Mouse (Mus musculus): ENCODE results near the gene Lpxn.

Gene Lpxn

DNA sequence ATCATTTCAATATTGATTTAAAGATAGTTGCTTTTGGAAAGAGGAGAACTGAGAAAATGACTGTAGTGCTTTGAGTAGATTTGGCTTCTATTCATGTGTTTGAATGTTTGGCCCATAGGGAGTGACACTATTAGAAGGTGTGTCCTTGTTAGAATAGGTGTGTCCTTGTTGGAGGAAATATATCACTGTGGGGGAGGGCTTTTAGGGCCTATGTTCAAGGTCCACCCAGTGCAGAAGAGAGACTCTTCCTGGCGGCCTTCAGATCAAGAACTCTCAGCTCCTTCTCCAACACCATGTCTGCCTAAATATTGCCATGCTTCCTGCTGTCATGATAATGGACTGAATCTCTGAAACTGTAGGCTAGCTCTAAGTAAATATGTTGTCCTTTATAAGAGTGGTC, 8.2 kb downstream of the Lpxn start:
- DNase-seq (ENCODE audit: extremely low spot score) = no peak

DNA sequence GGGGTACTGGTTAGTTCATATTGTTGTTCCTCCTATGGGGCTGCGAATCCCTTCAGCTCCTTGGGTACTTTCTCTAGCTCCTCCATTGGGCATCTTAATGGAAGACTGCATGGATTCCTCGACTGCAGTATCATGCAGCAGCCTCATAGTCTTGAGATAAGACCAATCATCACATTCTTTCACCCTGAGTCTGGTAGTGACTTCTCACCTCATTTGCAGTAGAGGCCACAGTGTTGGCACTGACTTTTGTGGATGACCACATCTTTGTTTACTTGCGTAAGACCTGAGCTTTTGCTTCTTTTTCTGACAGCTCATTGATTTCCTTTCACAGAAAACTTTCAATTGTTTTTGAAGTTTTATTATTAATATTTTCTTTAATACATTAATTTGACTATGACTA, 9.7 kb downstream of the Lpxn start:
- DNase-seq (ENCODE audit: extremely low spot score) = no peak

DNA sequence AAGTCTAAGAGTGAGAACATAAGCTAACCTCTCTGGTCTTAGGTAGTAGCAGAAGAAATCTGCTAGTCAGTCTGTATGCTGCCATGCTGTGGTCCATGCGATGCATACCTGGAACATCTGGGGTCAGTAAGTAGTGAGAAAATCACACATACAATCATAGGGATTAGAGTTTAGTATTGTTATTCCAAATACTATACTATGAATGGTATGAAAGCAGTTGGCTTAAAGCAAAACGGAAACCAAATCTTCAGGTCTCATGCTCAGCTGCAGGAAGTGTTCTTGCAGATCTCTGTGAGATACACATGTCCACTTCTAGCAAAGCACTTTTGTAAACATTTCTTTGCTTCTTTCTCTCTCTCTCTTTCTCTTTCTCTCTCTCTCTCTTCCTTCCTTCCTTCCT, 10.2 kb downstream of the Lpxn start:
- DNase-seq (ENCODE audit: extremely low spot score) = no peak

DNA sequence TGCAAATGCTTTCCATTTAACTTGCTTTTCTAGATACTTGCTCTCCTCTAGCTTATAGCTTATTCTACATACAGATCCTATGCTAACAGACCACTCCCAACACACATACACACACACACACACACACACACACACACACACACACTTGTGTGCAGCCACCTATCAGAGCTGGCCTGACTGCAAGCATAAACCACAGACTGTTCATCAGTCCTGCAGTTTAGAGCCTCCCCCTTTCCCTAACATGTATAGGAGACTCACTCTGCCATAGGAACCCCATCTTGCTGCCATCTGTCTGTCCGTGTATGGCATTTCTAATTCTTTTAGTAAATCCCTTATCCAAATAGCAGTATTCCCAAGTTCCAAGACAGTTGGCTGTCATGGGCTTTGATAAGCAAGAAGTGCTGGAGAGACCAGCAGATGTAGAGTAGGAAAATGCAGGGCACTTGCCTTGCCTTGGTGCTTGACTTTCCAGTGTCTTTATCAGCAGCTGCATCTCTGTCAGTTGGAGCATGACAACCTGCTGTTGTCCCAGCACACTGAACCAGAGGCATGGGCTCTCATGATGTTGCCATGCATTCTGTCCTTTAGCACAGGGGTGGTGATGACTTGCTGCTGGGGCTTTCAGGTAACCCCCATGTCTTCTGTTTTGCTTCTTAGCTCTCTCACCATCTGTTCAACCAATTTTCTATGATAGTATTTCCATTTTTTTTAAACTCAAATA, 16.8 kb downstream of the Lpxn start:
- DNase-seq (ENCODE audit: extremely low spot score) = no peak

DNA sequence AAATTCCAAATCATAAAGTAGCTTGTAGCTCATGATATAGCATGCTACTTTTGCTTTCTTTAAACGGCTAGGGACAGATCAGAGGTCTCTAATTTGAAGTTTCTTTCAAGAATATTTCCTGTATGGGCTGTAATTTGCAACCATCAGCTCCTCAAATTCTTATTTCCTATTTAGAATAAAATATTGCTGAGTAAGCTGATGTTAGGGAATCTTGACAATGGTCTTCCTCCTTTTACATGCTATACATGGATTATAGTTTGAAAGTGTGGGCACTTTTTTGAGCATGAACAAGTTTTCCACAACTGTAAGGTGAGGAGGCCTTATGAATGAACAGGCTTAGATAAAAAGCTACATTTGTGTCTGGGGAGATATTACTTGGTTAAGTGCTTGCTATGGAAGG, 17.9 kb downstream of the Lpxn start:
- DNase-seq (ENCODE audit: extremely low spot score) = no peak

DNA sequence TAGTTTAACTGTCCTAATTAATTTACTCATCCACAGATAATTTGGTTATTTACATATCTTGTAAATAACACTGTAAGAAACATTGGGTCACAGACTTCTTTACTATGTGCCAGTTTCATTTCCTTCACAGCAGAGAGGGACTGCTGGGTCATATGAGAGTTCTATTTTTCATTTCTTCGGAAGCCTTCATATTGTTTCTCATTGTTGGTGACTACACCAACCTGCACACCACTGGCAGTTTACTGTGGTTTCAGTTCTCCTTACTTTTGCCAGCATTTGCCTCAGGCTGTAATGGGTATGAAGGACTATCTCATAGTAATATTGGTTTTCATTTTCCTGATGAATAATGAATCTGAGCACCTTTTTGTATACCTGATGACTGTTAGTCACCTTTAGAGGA, 22.5 kb downstream of the Lpxn start:
- DNase-seq (ENCODE audit: extremely low spot score) = no peak

DNA sequence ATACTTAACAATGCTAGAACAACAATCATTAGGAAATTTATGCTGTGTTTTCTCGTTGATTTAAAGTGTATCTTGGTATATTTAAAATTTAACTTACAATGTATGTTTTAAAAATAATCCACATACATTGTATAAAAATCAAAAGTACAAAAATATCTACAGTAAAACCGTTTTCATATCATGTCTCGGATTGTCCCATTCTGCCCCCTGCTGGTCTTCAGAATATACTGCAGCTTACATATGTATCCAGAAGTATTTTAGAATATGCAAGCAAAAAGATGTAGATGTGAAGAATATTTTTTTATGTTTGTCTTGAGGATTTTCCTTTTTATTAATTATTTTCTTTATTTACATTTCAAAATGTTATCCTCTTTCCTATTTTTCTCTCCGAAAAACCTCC, 24.4 kb downstream of the Lpxn start:
- no peak for DNase-seq (ENCODE audit: extremely low spot score)

DNA sequence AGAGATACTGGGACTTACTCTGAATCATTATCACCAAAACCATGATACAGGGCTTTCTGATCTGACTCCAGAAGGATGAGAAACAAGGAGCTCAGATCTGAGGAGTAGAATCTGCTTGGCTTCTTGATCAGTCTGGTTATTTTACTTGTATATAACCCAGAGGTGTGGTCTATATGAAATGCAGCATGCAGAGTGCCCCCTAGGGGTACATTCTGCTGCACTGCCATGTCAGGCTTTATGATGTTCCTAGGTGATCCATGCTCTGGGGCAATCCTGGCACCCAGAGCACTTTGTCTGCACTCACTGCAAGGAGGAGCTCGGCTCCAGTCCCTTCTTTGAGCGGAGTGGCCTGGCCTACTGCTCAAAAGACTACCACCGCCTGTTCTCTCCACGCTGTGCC, 28.6 kb downstream of the Lpxn start:
- DNase-seq (ENCODE audit: extremely low spot score) = no peak

DNA sequence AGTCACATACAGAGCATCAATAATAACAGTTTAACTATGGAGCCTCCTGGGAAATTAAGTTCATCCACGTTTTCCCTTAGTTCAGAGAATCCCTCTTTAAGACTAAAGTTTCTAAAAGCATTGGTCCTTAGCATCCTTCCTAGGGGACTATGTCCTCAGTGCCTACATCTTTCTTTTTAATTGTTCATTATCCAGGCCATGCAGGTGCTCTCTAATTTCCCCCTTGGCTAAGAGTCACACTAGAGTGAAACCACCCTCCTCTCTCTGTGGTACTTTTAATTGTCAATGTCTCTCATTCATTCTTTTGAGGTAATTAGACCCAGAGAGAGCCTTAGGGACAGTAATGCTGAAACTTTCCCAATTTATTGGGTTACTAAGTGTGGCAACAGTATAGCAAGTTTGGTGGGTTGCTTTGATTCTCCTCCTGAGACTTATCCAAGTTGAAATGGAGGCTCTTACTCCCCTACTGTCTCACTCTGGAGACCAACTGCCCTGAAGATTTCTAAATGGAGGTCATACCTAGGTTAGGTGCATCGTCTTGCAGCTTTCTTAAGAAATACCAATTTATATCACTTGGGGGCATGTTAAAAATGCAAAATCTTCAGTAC, 34.9 kb downstream of the Lpxn start:
- no peak for DNase-seq (ENCODE audit: extremely low spot score)

DNA sequence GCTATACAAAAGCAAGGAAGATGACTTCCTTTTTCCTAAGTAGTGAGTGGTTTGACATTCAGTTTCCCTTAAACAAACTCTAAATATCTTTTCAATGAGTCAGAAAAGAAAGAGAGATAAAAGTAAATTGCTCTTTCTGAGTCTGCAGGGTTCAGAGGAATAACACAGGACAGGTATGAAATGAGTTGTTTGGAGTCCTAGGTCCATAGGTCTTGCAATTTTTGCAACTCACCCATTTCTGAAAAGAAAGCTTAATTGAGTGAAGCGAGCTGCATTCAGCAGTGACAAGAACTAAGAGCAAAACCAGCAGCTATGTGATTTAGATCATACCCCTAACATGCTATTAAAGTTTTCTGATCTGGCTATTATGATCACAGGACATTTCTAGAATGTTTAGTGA, 35.6 kb downstream of the Lpxn start:
- no peak for DNase-seq (ENCODE audit: extremely low spot score)

DNA sequence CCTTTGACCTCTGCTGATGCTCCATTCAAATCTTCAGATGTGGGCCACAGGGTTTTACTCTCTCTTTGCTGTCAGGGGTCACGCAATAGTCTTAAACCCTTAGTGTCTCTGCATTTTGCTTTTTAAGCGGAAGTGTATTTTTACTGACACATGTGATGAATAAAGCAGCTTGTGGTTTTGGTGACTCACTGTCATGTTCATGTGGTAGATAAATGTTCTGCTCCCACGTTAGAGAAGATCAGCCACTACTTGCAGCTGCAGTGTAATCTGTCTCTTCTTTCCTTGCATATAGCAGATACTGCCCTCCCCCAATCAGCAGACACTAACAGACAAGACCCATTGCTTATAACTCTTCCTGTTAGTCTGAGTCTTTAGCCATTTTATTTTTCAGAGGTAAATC, 37.6 kb downstream of the Lpxn start:
- DNase-seq (ENCODE audit: extremely low spot score) = no peak

DNA sequence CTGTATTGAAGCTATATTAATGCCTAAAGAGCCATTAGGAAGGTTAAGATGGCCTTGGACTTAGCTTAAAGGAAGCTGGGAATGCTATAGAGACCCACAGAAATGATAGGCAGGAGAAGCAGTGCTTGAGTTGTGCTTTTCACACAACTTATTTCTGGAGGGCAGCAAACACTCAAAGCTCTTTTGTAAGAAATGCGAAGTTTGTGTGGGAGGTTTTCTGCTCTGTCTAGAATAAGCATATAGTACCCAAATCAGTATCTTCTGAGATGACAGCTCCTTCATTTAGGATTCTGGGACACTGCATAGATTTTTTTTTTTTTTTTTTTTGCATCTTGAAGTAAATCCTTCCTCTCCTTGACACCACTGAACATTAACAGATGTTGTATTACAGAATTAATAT, 42.5 kb downstream of the Lpxn start:
- no peak for DNase-seq (ENCODE audit: extremely low spot score)

DNA sequence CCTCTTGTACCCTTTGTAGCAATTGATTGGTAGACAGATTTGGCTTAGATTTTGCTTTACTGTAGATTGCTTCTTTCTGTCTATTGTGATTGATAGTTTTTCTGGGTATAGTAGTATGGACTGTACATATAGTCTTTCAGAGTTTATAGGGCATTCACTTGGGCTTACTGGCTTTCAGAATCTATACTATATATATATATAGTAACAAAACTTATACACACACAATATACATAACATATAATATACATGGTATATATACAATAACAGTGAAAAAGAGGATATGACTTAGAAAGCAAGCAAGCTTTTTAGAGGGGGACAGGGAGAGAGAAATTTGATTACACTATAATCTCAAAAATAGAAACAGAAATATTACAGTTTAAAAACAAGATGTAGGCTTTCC, 50.4 kb downstream of the Lpxn start, which contains the start of gene Gm5244:
Gene Gm5244, plus strand, starts transcription at position 301 of the 400 bp plus-strand sequence.
- no peak for DNase-seq (ENCODE audit: extremely low spot score)

DNA sequence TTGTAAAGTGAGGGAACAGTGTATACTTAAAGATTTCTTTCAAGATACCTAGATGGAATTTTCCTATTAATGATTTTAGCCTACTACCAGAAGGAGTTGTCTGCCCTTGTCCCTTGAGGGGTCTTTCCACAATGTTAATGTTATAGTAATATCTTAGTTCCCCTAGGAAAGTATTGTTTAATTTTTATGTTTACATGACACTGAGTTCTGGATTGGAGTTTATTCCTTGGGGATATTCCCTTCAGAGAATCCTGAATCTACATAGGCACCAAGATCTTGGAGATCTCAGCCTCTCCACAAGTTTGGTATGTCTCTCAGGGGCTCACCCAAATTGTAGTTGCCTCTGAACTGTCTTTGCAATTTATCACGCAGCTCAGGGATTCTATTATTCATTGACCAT, 61.0 kb downstream of the Lpxn start, which contains the start of gene Olfr1444:
Gene Olfr1444, plus strand, starts transcription at position 301 of the 400 bp plus-strand sequence.
- no peak for DNase-seq (ENCODE audit: extremely low spot score)
